Mouse (Mus musculus) heart, adult 8-10 months (tissue): ENCODE data around the gene Pank2. TPM values are rescaled to one million over a fixed set of nuclear protein-coding genes. Genes with fewer than 3 reads are reported as not detected.
"Not testable (repeated sequence)": the region's sequence is repeated elsewhere in the genome, so short reads cannot be mapped to it uniquely, and the experiment has no call there.

ENCODE experiments used
- DNase-seq: peaks from one replicate; pipeline ENCODE4 v3.0.0; 2022; ENCODE audit warnings: low spot score
- total RNA-seq, 4 experiments: library from RNA; stranded (reverse); gene quantifications; 2 replicates each; pipeline ENCODE4 v1.2.4; 2022

Gene Pank2
- total RNA-seq = 10 to 100 TPM; 18.0 to 28.0 (median 23.2) TPM

GRCm38 (mm10) chr2:131262213-131262672 is at the start of gene Pank2:
TSS of gene Pank2 (plus strand) at chr2:131262495.
- peak; percentile 97 for DNase-seq

- DNase-seq = peak; percentile 37
These were observed 48.5 kb upstream of the Pank2 start for GRCm38 (mm10) chr2:131213773-131214172.

GRCm38 (mm10) chr2:131215941-131216858 is 46.1 kb upstream of the Pank2 start:
- peak; percentile 73 for DNase-seq

GRCm38 (mm10) chr2:131220030-131220429 is 42.3 kb upstream of the Pank2 start:
- no peak for DNase-seq

- DNase-seq = no peak
These were observed 40.3 kb upstream of the Pank2 start for GRCm38 (mm10) chr2:131221853-131222515.

GRCm38 (mm10) chr2:131222562-131222961 is 39.7 kb upstream of the Pank2 start:
- no peak for DNase-seq

- DNase-seq = no peak
These were observed 38.7 kb upstream of the Pank2 start for GRCm38 (mm10) chr2:131223569-131223968.

- DNase-seq = no peak
These were observed 37.1 kb upstream of the Pank2 start for GRCm38 (mm10) chr2:131225178-131225577.

- DNase-seq = not testable (repeated sequence)
These were observed 35.6 kb upstream of the Pank2 start for GRCm38 (mm10) chr2:131226669-131227068.

GRCm38 (mm10) chr2:131227243-131227642 is 35.1 kb upstream of the Pank2 start:
- DNase-seq = no peak

- DNase-seq = no peak
These were observed 29.7 kb upstream of the Pank2 start for GRCm38 (mm10) chr2:131232558-131232957.

- DNase-seq = peak; percentile 96
These were observed 28.8 kb upstream of the Pank2 start, which contains the start of gene Mavs for GRCm38 (mm10) chr2:131233307-131234126. TSS of gene Mavs (plus strand) at chr2:131234063.

- DNase-seq = no peak
These were observed 28.1 kb upstream of the Pank2 start for GRCm38 (mm10) chr2:131234127-131234650.

- no peak for DNase-seq
These were observed 27.2 kb upstream of the Pank2 start for GRCm38 (mm10) chr2:131234970-131235635.

GRCm38 (mm10) chr2:131242180-131242579 is 20.1 kb upstream of the Pank2 start:
- DNase-seq = no peak

- no peak for DNase-seq
These were observed 19.4 kb upstream of the Pank2 start for GRCm38 (mm10) chr2:131242929-131243328.

- DNase-seq = peak; percentile 63
These were observed 8.5 kb upstream of the Pank2 start for GRCm38 (mm10) chr2:131253681-131254328.

- no peak for DNase-seq
These were observed 8.0 kb upstream of the Pank2 start for GRCm38 (mm10) chr2:131254329-131254713.

GRCm38 (mm10) chr2:131255738-131256137 is 6.6 kb upstream of the Pank2 start:
- no peak for DNase-seq

- DNase-seq = no peak
These were observed 3.6 kb upstream of the Pank2 start for GRCm38 (mm10) chr2:131258693-131259092.
